Mouse (Mus musculus): ENCODE measurements around the gene Zfp260.

The Zfp260 gene

GRCm38 (mm10) chr7:30122188-30122530 is 27.6 kb downstream of the Zfp260 start:
- no peak for DNase-seq (ENCODE audit: low spot score in 2 of 2)

GRCm38 (mm10) chr7:30129900-30130299 is 35.3 kb downstream of the Zfp260 start:
- DNase-seq (ENCODE audit: low spot score in 2 of 2): no peak

- no peak for DNase-seq (ENCODE audit: low spot score in 2 of 2)
Observed at GRCm38 (mm10) chr7:30132396-30132795, 37.8 kb downstream of the Zfp260 start.

- DNase-seq (ENCODE audit: low spot score in 2 of 2): no peak
Observed at GRCm38 (mm10) chr7:30136826-30137225, 42.2 kb downstream of the Zfp260 start.

GRCm38 (mm10) chr7:30143170-30143554 is 48.6 kb downstream of the Zfp260 start:
- DNase-seq (ENCODE audit: low spot score in 2 of 2): no peak

DNA sequence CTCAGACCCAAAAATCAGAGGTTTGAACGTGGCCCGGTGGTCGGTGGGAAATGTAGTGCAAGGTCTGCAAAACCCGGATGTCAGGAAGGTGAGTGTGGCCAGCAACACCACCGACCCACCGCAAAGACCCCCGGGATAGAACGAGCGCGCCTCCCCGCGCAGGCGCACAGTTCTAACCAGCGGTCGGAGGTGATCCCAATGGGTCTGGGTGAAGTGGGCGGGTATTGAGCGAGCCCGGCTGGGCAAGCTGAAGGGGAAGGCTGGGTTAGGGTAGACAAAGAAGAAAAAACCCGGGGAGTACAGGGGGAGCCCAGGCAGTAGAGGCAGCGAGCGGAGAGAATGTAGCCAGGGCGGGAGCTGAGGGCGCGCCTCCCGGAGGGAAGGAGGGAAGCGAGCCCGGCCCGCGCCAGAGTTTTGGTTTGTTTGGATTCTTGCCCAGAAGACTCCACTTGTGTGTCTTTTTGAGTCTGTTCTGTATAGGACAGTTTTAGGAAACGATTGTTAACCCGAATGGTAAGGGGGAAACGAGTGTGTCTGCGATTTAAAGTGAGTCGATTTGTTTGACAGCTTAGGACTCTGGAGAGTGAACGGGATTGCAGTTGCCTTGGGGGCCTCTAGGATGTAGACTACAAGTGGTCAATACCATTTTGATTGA is 49.1 kb downstream of the Zfp260 start:
- DNase-seq (ENCODE audit: low spot score in 2 of 2): peak in 1 of 2 experiments; percentile 20

GRCm38 (mm10) chr7:30147011-30147410 is 52.4 kb downstream of the Zfp260 start:
- DNase-seq (ENCODE audit: low spot score in 2 of 2): no peak

DNA sequence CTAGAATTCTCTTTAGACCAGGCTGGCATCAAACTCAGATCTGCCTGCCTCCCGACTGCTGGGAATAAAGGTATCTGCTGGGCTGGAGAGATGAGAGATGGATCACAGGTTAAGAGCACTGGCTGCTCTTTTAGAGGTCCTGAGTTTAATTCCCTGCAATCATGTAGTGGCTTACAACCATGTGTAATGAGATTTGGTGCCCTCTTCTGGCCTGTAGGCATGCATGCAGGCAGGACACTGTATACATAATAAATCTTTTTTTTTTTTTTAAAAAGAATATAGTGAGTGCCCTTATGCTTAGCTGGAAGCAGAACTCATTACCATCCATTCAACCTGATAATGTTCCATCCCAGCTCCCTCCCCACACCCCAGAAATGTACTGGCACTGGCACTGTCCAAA is 59.5 kb downstream of the Zfp260 start:
- DNase-seq (ENCODE audit: low spot score in 2 of 2): no peak

- DNase-seq (ENCODE audit: low spot score in 2 of 2): no peak
Observed at GRCm38 (mm10) chr7:30155507-30155906, 60.9 kb downstream of the Zfp260 start.

All from urinary bladder, adult 18-20 months (tissue).